Mouse (Mus musculus) brown adipose tissue, adult 24 weeks (tissue): ENCODE results near the gene St5. TPM values are rescaled to one million over a fixed set of nuclear protein-coding genes. Genes with fewer than 3 reads are reported as not detected.

Source experiments
- H3K27ac ChIP-seq: fragments of 200-500 bp; replicated peaks from 2 replicates; pipeline ENCODE4 v1.5.1; 2012; ENCODE audit warnings: low read depth, mild to moderate bottlenecking, low read length
- H3K4me1 ChIP-seq: fragments of 200-500 bp; 2 replicates; pipeline ENCODE4 v1.6.1; 2012; ENCODE audit warnings: low read length, mixed read lengths; ENCODE audit not compliant: control insufficient read depth, insufficient read depth, insufficient read length
- H3K4me3 ChIP-seq: fragments of 200-500 bp; 2 replicates; pipeline ENCODE4 v1.5.1; 2012; ENCODE audit warnings: low read depth, mild to moderate bottlenecking, low read length, moderate library complexity; ENCODE audit not compliant: insufficient read depth
- polyA plus RNA-seq: library from polyadenylated mRNA; stranded (reverse); fragments of >200 nt; gene quantifications from 2 replicates; pipeline ENCODE4 v1.2.4, GENCODE M21; 2012; ENCODE audit not compliant: missing spikeins, insufficient read depth, insufficient read length

The St5 gene
- 6.9 and 13.4 TPM in 2 replicates for polyA plus RNA-seq

GRCm38 (mm10) chr7:109703190-109704015 lies at the start of gene St5, which contains the start of gene Akip1:
St5 (minus strand) TSS chr7:109703605.
Akip1 (plus strand) TSS chr7:109703690.
- no peak within 1 kb of the TSS; the same call in 1 of the 2 replicates for H3K27ac ChIP-seq

GRCm38 (mm10) chr7:109752008-109752925 lies 48.9 kb upstream of the St5 start, which contains the start of gene Tmem9b:
Tmem9b (minus strand) TSS chr7:109752875.
- Histone ChIP-seq H3K4me3 (peak within 1 kb of the TSS; percentile 100), H3K4me1 (peaks cover 3% of the 10 kb centered on the region; the same call in 1 of the 2 replicates), H3K27ac (peak within 1 kb of the TSS; percentile 83)

More at GRCm38 (mm10) chr7:109703190-109704015, at the start of gene St5, which contains the start of gene Akip1:
- Histone ChIP-seq H3K4me1 (no peaks in the 10 kb centered on the region; the same call in 1 of the 2 replicates), H3K4me3 (peak within 1 kb of the TSS; percentile 82)

- H3K4me3 ChIP-seq = peak overlapping the region; percentile 100
- H3K27ac ChIP-seq = peak overlapping the region; percentile 83
- peaks cover 3% of the 10 kb centered on the region; the same call in 1 of the 2 replicates for H3K4me1 ChIP-seq
Measured at GRCm38 (mm10) chr7:109751427-109752007, 48.1 kb upstream of the St5 start.

DNA sequence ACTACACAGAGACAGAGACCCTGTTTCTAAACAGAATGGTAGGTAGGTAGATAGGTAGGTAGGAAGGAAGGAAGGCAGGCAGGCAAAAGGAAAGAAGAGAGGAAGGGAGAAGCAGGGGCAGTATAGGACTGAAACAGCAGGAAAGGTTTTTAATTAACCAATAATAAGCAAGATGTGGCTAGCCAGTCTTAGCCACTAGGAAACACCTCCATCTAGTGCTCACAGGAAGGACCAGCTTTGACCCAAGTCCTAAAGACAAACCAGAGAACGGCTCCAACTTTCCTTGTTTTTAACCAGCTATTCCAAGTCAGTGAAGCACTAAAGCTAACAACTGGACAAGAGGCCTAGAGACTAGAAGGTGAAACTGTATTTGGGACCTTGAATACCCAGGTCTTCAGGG lies 44.3 kb upstream of the St5 start:
- H3K27ac ChIP-seq = no peak overlapping the region

DNA sequence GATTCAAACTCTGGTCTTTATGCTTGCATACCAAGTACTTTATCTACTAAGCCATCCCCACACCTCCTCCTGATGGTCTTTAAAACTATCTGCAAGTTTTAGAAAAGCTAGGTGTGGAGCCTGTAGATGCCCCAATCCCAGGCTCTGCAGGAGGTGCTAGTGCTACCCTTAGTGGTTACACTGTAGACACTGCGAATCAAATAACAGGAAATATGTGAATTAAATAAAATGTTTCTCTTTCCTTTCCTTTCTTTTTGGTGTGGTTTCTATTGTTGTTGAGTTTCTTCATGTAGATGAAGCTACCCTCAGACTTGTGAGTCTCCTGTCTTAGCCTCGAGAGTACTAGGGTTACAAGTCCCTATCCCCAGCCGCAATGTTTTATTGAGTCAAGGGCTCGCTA lies 38.3 kb upstream of the St5 start:
- H3K4me3 ChIP-seq = no peak overlapping the region
- no peaks in the 10 kb centered on the region for H3K4me1 ChIP-seq

More for the DNA sequence above, 44.3 kb upstream of the St5 start:
- H3K4me3 ChIP-seq = no peak overlapping the region
- H3K4me1 ChIP-seq = peaks cover 3% of the 10 kb centered on the region; the same call in 1 of the 2 replicates

GRCm38 (mm10) chr7:109741060-109741459 lies 37.7 kb upstream of the St5 start:
- Histone ChIP-seq H3K27ac (no peak overlapping the region), H3K4me3 (no peak overlapping the region)

More for the DNA sequence above, 38.3 kb upstream of the St5 start:
- H3K27ac ChIP-seq = no peak overlapping the region

DNA sequence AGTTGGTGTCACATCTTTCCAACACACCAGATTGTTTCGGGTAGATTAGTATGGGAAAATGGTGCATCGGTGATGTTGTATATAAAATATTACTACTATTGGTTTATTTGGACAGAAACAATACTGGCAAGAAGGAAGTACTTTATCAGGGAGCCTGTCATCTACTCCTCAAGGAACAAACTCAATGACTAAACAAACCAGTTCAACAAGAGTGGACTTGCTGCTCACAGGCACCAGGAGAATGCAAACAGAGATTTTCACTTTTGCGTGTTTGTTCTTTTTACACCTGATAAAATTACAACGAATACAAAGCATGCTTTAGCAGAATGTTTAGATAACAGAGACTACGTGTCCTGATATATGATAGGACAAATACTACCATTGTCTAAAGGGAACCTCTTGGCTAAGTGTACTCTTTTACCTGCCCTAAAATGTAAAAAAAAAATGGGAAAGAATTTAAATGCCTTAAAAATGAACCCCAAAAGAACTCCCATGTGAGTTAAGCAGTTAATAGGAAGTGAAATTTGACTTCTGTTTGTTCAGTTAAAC lies 36.5 kb upstream of the St5 start:
- Histone ChIP-seq H3K27ac (no peak overlapping the region), H3K4me1 (no peaks in the 10 kb centered on the region), H3K4me3 (no peak overlapping the region)

More at GRCm38 (mm10) chr7:109741060-109741459, 37.7 kb upstream of the St5 start:
- no peaks in the 10 kb centered on the region for H3K4me1 ChIP-seq

GRCm38 (mm10) chr7:109734806-109735205 lies 31.4 kb upstream of the St5 start:
- Histone ChIP-seq H3K4me3 (no peak overlapping the region), H3K27ac (no peak overlapping the region), H3K4me1 (no peaks in the 10 kb centered on the region)

DNA sequence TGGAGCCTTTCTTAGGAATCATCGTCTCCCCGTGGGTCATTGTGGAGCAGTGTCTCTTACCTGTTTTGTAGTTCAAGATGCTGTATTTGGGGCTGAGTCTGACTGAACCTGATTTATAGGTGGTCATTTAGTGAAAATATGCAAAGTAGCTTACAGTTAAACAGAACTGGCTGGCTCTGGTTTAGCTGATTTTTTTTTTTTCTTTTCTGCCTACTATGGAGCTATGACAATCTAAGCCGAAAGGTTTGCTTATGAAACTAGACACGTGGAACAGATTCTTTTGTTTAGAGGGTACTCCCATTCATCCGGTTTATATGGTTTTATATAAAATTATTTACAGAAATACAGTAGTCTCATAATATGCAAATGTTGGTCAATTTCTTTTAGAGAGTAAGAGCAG lies 28.2 kb upstream of the St5 start, which contains the start of gene Ascl3:
Ascl3 (minus strand) TSS at position 101 of the 400 bp plus-strand sequence.
- H3K4me3 ChIP-seq = no peak within 1 kb of the TSS
- no peaks in the 10 kb centered on the region for H3K4me1 ChIP-seq
- H3K27ac ChIP-seq = no peak within 1 kb of the TSS

DNA sequence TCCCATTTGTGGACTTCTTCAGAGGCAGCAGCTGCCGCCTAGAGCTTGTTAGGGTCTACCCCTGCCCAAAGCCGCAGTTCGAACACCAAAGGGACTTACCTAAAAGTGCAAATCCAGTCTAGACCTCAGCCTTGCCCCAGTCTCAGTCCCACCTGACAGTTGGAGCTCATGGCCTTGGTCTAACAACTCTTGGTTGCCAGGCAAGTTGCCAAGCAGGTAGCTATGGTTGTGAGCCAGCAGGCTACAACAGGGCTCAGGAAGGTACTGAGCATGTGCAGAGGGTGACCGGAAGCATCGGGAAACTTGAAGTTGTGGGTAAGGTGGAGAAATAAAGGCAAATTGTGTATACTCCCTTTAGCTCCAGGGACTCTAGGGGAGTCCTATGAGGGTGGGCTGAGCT lies 20.3 kb upstream of the St5 start, which contains the start of gene BC051019:
BC051019 (minus strand) TSS at position 154 of the 400 bp plus-strand sequence.
- Histone ChIP-seq H3K4me3 (no peak within 1 kb of the TSS), H3K4me1 (no peaks in the 10 kb centered on the region)

GRCm38 (mm10) chr7:109723114-109723513 lies 19.7 kb upstream of the St5 start:
- Histone ChIP-seq H3K27ac (no peak overlapping the region), H3K4me3 (no peak overlapping the region), H3K4me1 (no peaks in the 10 kb centered on the region)

More for the DNA sequence above, 20.3 kb upstream of the St5 start, which contains the start of gene BC051019:
- no peak within 1 kb of the TSS for H3K27ac ChIP-seq

DNA sequence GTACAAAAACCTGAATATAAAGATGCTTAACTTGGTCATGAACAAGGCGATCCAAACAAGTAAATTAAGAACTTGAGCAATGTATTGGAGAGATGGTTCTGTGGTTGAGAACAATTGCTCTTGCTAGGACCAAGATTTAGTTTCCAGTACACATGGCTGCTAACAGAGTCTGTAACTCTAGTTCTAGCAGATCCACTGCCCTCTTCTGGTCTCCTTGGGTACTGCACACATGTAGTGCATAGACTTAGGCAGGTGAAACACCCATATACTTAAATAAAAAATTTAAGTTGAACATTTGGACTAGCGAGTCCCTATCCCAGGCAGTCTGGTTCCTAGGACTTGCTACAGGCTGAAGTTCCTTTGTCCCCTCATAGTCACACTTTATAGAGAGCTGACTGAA lies 19.2 kb upstream of the St5 start:
- no peak overlapping the region for H3K27ac ChIP-seq
- H3K4me1 ChIP-seq = no peaks in the 10 kb centered on the region

DNA sequence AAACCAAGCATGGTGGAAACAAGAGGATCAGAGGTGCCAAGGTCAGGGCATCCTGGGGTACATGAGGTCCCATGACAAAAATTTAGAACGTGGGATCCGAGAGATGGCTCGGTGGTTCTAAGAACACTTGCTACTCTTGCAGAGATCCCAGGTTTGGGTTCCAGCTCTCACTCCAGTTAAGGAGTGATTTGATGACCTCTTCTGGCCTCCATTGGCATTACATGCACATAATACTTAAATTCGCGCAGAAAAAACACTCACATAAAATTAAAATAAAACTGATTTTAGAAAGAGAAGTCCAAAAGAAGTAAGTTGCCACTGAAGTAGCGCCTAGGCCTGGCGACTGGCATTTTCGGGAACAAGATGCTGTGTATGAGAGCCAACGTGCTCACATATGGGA lies 15.9 kb upstream of the St5 start:
- Histone ChIP-seq H3K27ac (no peak overlapping the region), H3K4me3 (no peak overlapping the region), H3K4me1 (no peaks in the 10 kb centered on the region)

More for the DNA sequence above, 19.2 kb upstream of the St5 start:
- no peak overlapping the region for H3K4me3 ChIP-seq

DNA sequence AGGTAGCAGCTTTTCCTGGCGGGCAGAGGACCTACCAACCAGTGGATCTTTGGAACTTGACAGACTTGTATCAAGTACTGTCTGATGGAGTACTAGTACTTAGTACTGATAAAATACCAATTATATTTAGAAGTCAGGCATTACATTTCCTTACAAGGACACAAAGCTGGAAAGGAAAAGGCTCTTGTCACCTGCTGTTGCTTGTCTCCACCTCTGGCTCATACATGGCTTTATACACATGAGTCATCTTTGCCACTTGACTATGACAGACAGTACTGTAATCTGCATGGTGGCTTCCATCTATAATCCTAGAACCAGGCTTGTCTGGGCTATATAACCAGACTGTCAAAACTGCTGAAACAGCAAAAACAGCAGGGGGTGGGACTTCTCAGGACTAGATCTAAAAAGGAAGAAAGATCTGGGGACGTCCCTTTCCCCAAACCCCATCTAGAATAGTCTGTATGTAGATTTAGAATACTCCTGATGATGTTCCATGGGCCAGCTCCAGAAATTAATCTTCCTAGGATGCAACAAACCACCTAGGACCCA lies 10.1 kb upstream of the St5 start:
- H3K27ac ChIP-seq = no peak overlapping the region
- no peak overlapping the region for H3K4me3 ChIP-seq
- no peaks in the 10 kb centered on the region for H3K4me1 ChIP-seq
